Mouse (Mus musculus) G1E (cell line): ENCODE results near the gene Ankrd65.

ENCODE experiments used
- CTCF ChIP-seq: IDR thresholded peaks from 2 replicates; pipeline ENCODE4 v1.5.1; 2012; ENCODE audit warnings: low read depth, low read length, inconsistent platforms, mixed read lengths
- GATA1 ChIP-seq: IDR thresholded peaks from 2 replicates; pipeline ENCODE4 v1.6.1; 2012; ENCODE audit warnings: borderline replicate concordance, low read length, inconsistent platforms, mixed read lengths
- POLR2AphosphoS5 ChIP-seq: IDR thresholded peaks from 2 replicates; pipeline ENCODE4 v1.6.1; 2012; ENCODE audit warnings: low read depth, low read length, inconsistent platforms; ENCODE audit not compliant: insufficient replicate concordance
- TAL1 ChIP-seq: conservative IDR thresholded peaks from 2 replicates; pipeline ENCODE4 v1.6.1; 2012; ENCODE audit warnings: low read depth, low read length, inconsistent platforms, mixed read lengths

DNA sequence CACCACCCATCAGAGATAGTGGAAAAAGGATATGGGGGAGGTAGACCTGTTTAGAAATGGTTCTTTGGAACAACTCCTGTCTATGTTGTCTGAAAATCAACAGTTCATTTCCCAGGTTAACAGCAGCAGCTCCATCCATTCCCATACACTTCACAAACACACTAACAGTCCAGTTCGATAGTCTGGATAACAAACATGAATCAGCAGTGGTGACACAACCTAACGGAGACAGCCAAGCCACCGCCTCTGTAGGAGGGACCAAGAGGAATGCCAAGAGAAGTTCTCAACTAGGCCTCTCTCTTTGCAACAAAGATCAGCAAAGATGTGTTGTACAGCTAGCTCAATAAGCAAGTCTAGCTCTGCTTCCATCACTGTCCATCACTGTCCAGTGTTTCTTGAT lies 27.9 kb upstream of the Ankrd65 start:
- TF ChIP-seq CTCF: no peak
- no peak for TF ChIP-seq GATA1
- no peak for TF ChIP-seq TAL1
- no peak for TF ChIP-seq POLR2AphosphoS5
